Mouse (Mus musculus) bone marrow macrophage, adult 2 months (primary cell): Measurements from ENCODE around the gene Adamtsl1.
A peak's percentile ranks its signal among the peaks of the same experiment; 100 is the strongest.

Experiments used
- CTCF ChIP-seq: IDR thresholded peaks from 2 replicates; pipeline ENCODE4 v1.5.1; 2012; ENCODE audit warnings: low read depth, mild to moderate bottlenecking, low read length, moderate library complexity
- POLR2A ChIP-seq: IDR thresholded peaks from 2 replicates; pipeline ENCODE4 v1.6.1; 2012; ENCODE audit warnings: mild to moderate bottlenecking, low read depth, low read length, borderline replicate concordance

DNA sequence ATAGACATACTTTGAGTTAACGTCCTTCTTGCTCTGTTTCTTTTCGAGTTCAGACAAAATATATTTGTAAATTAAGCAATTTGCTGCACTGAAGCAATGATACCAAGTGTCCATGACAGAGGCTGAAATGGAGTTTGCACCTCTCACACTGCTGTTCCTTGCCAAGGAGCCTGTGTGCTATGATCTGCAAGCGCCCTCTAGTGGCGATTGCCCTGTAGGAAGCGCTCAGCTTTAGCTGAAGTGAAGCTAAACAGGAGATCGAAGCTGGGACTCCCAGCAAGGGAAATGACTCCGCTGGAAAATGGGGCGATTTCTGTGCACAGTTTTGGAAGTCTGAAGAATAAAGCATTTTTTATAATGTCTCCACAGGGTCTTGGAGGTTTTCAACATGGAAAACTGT is 287.8 kb downstream of the Adamtsl1 start:
- no peak for TF ChIP-seq POLR2A
- TF ChIP-seq CTCF: peak; percentile 84
